Mouse (Mus musculus) CH12F3 (cell line): ENCODE data around the gene Gm10271.

Source experiments
- in situ Hi-C: fragments of 300-500 bp; cut with MboI; formaldehyde crosslinking; loops from 2 replicates; pipeline ENCODE4 v1.14.3; 2020; ENCODE audit warnings: low sequenced_read_pairs

The Gm10271 gene

DNA sequence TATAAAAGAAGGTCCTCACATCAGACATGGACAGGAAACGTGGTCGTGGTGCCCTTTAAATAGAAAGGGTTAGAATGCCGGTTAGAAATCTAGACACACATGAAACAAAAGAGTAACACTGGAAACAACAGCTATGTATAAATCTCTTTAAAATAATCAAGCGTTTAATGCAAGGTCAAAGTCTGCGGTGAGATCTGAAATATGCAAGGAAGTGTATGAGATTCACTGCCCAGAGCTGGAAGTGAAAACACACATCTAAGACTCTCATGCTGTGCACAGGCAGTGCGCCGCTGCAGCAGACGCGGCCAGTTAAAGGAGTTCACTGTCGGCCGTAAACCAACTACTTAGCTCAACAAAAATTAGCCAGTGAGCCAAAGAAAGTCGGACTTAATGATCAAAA is 37.4 kb downstream of the Gm10271 start:
- in situ Hi-C loops: no loop called here

DNA sequence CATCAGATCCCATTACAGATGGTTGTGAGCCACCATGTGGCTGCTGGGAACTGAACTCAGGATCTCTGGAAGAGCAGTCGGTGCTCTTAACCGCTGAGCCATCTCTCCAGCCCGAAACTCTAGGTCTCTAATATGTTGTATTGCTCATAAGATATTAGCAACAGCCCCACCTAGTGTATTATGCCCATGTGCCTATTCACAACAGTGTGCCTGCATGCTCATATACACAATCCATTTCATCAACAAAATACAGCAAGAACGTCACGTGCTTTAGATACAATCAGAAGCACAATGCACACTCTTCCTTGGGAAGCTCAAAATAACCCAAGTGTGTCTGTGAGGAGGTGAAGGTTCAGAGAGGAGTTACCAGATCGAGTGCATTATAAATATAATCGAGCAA is 38.6 kb downstream of the Gm10271 start:
- in situ Hi-C loops: no loop called here

DNA sequence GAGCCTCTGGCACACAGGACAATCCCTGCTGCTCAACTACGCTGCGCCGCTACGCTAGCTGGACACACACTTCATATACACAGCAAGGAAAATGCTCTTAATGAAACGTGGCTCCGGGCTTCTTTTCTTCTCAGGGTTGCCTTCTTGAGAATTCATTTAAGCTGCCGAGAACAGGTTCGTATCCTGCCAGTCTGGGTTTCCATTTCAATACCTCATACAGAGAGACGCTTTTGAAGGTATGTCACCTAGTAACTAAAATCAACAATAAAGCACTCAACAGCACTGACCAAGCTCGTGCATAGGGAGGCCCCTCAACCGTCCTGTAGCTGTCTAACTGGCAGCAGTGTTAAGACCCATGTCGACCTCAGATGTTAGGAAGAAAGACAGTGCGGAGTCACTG is 40.0 kb downstream of the Gm10271 start:
- in situ Hi-C loops: no loop called here

DNA sequence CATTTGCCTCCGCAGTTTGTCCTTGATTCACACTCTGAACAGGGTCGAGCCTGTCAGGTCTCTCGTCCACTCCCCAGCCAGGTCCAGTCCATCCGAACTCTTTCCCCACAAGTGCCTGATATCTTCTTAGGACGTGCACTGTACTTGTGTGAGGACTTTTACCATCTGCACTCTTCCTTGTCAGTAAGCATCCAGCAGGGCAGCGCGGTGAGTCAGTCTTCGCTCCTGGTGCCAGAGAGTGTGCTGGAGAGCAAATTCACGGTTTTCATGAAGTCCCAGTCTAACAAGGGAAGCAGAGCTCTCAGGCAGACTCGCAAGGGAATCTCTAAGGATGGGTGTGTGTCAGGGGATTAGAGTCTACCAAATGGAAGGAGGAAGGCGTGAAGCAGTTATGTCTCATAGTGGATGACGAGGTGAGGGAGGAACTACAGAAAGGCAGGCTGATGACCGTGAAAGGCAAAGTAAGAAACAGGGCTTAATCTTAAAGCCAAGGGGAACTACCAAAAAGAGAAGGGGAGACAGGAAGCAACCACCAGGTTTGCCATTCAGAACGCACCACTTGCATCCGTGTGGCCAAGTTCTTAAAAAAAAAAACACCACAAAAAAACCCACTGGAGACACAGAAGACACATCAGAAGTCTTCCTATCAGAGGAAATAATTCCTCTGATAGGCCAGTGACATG is 40.8 kb downstream of the Gm10271 start:
- in situ Hi-C loops: no loop called here

DNA sequence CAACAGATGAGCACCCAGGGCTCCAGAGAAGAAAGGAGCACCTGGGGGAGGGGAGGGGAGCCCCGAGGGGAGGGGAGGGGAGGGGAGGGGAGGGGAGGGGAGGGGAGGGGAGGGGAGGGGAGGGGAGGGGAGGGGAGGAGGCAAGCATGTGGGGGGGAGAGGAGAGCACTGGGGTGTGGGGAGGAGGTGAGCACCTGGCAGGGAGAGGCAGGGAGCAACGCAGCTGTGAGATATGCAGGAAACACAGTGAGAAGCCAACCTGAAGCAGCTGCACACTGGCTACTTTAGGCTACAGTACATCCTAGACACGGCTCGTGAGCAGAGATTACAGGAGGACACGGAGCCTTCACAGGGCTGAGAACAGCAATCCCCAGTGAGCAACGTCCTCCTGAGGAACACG is 41.5 kb downstream of the Gm10271 start:
- in situ Hi-C loops: no loop called here

DNA sequence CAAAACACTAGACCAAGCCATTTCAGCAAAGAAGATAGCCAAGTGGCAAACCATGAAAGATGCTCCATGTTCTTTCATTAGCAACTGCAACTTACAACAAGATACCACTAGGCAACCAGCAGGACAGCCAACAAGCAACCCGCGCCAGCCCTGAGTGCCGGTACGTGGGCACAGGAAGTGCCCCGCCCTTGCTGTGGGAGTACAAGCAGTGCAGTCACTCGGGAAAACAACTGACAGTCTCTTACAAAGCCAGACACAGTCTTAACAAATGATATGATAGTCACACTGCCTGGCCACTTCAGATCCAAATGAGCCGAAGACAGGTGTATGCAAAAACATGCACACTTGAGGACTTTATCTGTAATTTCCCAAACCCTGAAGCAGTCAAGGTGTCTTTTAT is 41.9 kb downstream of the Gm10271 start:
- in situ Hi-C loops: no loop called here

DNA sequence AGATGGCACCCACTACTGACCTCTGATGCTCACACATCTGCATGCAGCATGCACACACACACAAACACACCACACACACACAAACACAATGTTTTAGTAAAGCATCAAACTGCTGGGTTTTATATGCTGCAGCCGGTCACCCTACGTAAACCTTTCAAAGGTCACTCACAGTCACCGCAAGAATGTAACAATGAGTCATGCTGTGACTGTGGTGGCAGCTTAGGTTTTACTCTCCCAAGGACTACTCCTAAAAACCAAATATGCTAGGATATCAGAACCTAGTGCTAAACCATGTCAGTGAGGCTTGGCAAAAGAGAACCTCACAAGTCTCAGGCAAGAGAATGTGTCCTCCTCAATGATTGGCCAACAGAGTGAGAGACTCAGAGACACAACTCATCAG is 43.6 kb downstream of the Gm10271 start:
- in situ Hi-C loops: no loop called here

DNA sequence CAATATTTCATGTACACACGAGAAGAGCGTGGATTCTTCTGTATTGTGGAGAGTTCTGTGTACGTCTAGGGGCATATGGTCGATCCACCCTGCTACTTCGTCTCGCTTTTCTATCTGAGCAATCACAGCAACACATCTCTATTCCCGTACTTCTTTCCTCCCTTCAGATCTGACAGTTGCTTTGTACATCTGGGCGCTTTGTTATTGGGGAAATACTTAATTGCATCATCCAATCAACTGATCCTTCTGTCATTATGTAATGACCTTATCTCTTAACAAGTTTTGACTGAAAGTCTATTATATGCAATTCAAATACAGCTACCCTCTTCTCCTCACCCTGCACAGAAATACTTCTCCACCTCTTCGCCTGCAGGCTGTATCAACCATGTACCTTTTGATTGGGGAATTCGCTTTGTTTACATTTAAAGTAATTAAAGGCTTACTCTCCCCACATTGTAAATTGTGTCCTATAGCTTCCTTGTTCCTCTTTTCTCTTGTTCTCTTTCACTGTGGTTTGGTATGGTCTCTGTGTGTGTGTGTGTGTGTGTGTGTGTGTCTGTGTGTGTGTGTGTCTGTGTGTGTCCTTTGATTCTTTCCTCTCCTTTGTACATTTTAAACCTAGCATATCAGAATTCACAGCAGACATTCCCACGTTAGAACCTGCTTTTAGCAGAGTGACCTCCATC is 45.8 kb downstream of the Gm10271 start:
- in situ Hi-C loops: no loop called here

DNA sequence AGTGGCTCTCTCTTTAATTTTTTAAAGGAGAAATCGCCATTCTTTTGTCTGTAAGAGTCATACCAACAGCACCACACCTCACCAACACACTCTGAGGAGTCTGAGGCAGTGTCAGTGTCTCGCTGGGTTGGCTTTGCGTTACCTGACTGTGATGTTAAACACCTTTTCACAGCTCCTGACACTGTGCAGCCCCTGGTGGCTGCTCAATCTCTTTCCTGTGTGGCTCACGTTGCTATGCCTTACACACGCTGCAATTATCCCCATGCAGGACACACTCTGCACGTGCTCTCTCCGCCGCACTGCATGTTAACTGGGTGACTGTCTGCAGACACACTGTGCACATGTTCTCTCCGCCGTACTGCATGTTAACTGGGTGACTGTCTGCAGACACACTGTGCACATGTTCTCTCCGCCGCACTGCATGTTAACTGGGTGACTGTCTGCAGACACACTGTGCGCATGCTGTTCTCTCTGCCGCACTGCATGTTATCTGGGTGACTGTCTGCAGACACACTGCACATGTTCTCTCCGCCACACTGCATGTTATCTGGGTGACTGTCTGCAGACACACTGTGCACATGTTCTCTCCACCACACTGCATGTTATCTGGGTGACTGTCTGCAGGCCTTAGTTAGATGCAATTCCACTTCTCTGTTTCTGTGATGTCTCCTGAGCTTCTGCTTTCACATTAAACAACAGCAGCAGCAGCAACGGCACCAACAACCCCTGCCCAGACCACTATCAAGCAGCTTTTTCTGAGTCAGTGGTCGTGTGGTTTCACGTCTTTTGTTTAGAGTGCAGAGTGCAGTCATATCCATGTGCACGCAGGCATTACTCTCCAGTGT is 48.5 kb downstream of the Gm10271 start:
- in situ Hi-C loops: no loop called here

DNA sequence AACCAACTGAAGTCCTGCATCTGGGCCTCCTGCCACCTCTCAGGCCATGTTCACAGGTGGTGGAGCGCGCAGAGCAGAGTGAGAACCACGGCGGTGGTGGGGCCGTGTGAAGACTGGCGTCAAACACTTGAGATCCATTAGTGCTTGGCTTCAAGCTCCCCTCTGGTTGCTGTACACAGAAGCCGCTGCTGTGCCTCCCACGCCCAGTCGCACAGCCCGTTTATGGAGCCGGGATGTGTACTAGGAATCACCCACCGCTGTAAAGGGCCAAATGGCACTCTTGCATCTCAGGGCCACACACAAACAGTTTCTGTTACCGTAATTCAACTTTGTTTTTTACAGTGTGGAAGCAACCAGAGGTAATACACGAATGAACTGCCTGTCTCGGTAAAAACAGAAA is 50.2 kb downstream of the Gm10271 start:
- in situ Hi-C loops: no loop called here

DNA sequence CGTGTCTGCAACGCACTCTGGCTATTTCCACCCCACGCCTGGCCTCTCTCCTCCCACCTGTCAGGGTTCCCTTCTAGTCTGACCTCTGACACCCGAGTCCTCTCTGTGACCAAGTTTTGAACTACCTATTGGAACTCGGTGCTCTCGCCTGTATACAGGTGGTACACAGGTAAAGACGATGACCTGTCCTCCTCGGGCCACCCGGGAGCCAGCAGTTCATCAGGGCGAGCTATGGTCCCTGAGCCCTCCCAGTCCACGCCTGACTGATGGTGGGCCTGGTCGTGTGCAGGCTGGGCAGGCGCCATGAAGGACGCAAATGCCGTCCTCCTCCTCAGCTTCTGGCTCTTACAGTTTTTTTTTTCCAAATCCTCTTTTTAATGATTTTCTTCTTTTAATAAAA is 51.0 kb downstream of the Gm10271 start:
- in situ Hi-C loops: no loop called here

DNA sequence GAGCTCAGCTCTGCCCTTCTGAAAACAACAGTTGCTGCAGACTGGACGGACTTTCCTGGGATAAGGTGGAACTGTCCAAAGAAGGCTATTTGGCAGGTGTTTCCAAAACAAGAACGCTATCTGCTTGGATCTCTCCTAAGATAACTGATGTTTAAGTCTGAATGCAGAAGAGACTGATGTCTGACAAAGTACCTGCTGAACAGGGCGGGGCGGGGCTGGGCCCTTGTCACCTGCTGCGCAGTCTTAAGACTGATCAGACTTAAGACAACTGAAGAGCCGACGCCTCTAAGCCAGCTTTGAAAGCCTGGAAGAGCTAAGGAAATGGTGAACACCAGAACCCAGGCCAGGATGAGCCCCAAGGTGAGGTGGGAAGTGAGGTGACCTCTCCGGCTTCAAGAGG is 51.8 kb downstream of the Gm10271 start:
- in situ Hi-C loops: no loop called here

DNA sequence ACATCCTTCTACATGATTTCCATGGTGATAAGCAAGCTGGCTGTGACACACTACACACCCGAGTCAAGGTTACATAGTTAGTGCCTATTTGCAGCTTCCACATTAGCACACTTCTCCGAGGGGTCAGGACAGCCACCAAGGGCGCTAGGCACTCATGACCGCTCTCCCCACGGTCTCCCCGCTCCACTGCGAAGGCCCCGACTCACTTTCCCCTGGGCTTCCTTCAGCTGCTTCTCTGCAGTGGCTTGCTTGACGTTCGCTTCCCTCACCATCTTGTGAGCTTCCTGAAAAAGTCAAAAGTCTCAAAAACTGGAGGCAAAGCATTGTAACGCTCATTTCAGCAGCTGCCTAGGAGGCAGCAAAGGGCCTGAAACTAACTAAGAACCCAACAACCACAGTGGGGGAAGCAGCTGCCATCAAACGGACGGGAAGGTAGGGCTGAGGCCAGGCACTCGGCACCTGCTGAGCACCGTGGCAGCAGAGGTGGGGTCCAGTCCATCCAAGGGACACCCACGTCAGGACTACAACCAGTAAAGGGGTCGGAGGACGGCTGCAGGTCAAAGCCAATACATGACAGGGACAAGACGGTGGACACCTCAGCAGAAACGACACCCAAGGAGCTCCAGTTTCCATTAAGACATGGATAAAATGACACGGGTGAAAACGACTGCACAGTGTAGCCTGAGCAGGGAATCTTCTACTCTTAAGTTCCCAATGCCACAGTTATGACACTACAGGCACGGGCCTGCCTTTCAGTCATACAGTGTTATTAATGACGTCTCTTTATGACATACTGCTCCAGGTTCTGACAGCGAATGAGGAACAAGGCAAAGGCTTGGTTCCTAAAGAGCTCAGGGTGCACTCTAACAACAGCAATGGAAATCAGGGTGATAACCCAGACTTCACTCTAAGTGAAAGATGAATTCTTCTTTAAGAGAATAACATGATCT is 52.8 kb downstream of the Gm10271 start:
- in situ Hi-C loops: no loop called here

DNA sequence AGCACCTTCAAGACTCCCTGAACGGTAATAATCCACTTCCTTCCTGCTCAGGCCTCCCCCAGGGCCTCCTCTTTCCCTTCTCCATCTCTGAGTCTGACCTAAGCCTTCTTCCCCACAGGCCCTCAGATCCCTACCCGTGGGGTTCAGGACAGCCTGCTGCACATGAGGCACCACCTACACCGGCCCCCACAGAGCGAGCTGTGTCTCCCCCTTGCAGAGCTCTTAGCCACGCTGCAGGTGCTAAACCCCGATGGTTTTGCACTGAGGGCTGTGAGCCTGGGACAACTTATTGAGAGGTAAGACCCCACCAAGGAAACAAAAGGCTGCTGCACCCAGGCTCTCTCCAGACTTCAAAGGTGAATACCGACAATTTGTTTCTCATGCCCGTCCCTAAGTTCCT is 55.8 kb downstream of the Gm10271 start:
- in situ Hi-C loops: no loop called here

DNA sequence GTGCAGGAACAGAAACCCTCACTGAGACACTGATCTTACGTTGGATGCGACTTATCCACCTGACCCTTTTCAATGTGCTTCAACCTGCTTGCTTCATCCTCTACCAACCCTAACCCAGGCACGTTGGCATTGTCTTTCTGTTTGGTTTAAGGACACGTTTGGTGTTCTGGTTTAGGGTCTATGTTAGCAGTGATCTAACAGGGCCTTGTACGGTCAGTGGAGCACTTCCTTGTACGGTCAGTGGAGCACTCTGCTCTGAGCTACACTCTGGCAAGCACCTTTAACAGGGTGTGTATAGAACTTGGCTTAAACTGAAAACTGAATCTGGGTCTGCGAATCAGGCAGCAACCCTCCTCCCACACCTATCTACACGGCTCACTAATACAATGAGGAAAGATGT is 57.1 kb downstream of the Gm10271 start:
- in situ Hi-C loops: no loop called here

DNA sequence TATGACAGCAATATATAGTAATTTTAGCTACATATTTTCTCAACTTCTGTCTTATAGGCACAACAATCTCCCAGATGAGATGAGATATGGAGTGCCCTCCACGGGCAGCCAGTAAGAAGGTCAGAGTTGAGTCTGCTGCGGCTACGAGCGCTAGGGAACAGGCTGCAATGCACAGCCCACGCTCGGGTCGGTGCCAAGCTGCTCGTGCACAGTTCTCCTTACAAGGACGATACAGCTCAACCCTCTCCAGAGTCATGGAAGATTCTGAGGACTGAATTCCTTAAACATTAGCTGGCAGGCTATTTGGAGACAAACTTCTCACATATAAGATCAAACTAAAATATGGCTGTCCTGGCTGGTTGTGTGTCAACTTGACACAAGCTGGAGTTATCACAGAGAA is 57.8 kb downstream of the Gm10271 start:
- in situ Hi-C loops: no loop called here

DNA sequence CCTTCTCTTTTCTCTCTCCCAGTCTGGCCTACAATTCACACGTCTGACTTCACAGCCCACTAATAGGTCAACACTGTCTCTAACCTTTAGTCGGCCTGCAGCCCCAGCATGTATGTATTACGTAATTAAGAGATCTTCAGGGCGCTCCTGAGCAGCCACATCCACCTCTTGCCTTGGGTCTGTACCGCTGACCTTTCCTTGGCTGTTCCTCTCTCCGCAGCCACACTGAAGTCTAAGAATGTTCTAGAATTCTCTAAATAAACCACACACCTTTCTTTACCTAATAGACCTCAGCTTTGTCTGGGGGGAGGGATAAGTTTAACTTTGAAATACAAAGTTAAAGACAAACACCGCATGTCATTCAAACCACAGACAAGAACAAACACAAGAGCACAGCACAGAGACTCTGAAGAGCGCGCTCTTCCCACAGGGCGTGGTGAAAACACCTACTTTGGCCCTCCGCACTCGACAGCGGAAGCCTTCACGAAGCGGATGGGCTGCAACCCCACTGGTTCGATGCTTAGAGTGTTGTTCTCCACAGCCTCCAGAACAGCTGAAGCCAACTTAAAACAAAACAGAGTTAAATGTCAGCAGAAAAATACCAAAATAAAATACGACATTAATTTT is 58.6 kb downstream of the Gm10271 start:
- in situ Hi-C loops: no loop called here

DNA sequence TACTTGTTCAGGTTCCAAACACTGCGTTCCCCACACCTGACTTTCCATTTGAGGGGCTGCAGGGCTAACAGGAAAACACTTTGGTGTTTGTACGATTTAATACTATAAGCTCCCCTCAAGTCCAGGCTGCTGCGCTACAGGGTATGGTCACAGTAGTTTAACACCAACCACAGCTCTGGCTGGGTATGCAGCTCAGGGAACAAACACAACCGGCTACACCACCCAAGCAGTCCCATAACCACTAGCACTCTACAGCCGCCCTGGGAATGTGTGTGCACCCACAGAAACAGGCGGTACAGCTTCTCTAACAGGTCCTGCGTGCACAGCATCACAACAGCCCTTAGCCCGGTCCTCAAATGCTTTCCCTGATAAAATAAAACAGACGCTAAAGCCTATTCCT is 59.6 kb downstream of the Gm10271 start:
- in situ Hi-C loops: no loop called here

DNA sequence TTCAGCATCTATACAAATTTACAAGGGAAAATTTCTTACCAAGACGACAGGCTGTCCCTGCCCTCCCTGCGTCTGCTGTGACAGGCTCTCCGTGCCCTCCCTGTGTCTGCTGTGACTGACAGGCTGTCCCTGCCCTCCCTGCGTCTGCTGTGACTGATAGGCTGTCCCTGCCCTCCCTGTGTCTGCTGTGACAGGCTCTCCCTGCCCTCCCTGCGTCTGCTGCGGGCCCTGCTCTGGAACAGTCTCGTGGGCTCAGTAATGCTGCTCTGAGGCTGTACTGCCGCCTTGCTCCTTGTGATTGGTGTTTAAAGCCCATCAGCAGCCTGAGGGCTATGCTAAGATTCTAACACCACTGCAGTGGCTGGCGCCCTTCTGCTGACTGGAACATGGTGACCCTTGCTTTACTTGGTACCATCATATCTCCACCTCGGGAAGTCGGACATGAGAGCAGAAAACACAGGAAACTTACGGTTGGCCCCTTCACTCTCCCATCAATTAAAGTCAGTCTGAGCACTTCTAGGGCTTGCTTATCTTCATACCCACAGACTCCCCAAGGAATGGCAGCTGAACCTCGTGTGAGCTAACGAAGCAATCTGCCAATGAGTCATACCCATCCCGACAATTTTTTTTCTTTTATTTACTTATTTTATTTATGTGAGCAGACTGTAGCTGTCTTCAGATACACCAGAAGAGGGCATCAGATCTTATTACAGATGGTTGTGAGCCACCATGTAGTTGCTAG is 63.3 kb downstream of the Gm10271 start:
- in situ Hi-C loops: no loop called here
